Mouse (Mus musculus): Measurements from ENCODE around the gene Olfr1112. TPM values are rescaled to one million over a fixed set of nuclear protein-coding genes. Genes with fewer than 3 reads are reported as not detected.
"Not testable (repeated sequence)": the region's sequence is repeated elsewhere in the genome, so short reads cannot be mapped to it uniquely, and the experiment has no call there.

The Olfr1112 gene
- polyA plus RNA-seq (2014; fragmentation: Nextera tagmentation; extraction: Ambion mirVana) = not detected in 2 replicates

GRCm38 (mm10) chr2:87187498-87187897 lies at the start of gene Olfr1112:
TSS of gene Olfr1112 (plus strand) at chr2:87187798.
- no peaks in the 10 kb centered on the region for H3K27me3 ChIP-seq (ENCODE audit: insufficient read depth, low read length)
- H3K27ac ChIP-seq (ENCODE audit: low read depth) = no peak within 1 kb of the TSS
- DNase-seq (no peak), ATAC-seq (ENCODE audit: insufficient read depth) (no peak)
- no peaks in the 10 kb centered on the region for H3K4me1 ChIP-seq (ENCODE audit: insufficient read depth)
- H3K9me3 ChIP-seq (ENCODE audit: low read depth, low read length) = no peaks in the 10 kb centered on the region
- no peak for TF ChIP-seq CTCF (IDR thresholded peaks at IDR 0.05; ENCODE audit: low read depth)
- no peak within 1 kb of the TSS for H3K4me3 ChIP-seq (ENCODE audit: low read depth, low read length)
- no peak within 1 kb of the TSS for H3K9ac ChIP-seq
- no peaks in the 10 kb centered on the region for H3K36me3 ChIP-seq (ENCODE audit: insufficient read depth)
- no peak within 1 kb of the TSS for H3K4me2 ChIP-seq
- WGBS = 78% methylated on average over 1 of the region's 1 CpGs

GRCm38 (mm10) chr2:87140200-87140599 lies 47.4 kb upstream of the Olfr1112 start, which contains the start of gene Olfr1110:
TSS of gene Olfr1110 (minus strand) at chr2:87140300.
- H3K9ac ChIP-seq = no peak within 1 kb of the TSS
- H3K4me2 ChIP-seq = no peak within 1 kb of the TSS
- H3K4me1 ChIP-seq (ENCODE audit: insufficient read depth) = no peaks in the 10 kb centered on the region
- DNase-seq = no peak
- H3K4me3 ChIP-seq (ENCODE audit: low read depth, low read length) = no peak within 1 kb of the TSS
- no peak within 1 kb of the TSS for H3K27ac ChIP-seq (ENCODE audit: low read depth)
- ATAC-seq (ENCODE audit: insufficient read depth) = no peak
- WGBS = 77% methylated on average over 1 of the region's 1 CpGs
- H3K9me3 ChIP-seq (ENCODE audit: low read depth, low read length) = no peaks in the 10 kb centered on the region
- no peak for TF ChIP-seq CTCF (IDR thresholded peaks at IDR 0.05; ENCODE audit: low read depth)
- H3K27me3 ChIP-seq (ENCODE audit: insufficient read depth, low read length) = no peaks in the 10 kb centered on the region
- no peaks in the 10 kb centered on the region for H3K36me3 ChIP-seq (ENCODE audit: insufficient read depth)

- TF ChIP-seq CTCF (IDR thresholded peaks at IDR 0.05; ENCODE audit: low read depth) = no peak
- no peaks in the 10 kb centered on the region for H3K9me3 ChIP-seq (ENCODE audit: low read depth, low read length)
These were observed 35.1 kb upstream of the Olfr1112 start, which contains the start of gene Olfr1111 for GRCm38 (mm10) chr2:87152524-87152923. TSS of gene Olfr1111 (minus strand) at chr2:87152624.

GRCm38 (mm10) chr2:87167731-87168130 lies 19.9 kb upstream of the Olfr1112 start:
- not testable (repeated sequence) for H3K4me1 ChIP-seq (ENCODE audit: insufficient read depth); H3K27ac ChIP-seq (ENCODE audit: low read depth); H3K4me3 ChIP-seq (ENCODE audit: low read depth, low read length); DNase-seq; H3K36me3 ChIP-seq (ENCODE audit: insufficient read depth); H3K9me3 ChIP-seq (ENCODE audit: low read depth, low read length); H3K9ac ChIP-seq; H3K27me3 ChIP-seq (ENCODE audit: insufficient read depth, low read length); ATAC-seq (ENCODE audit: insufficient read depth); H3K4me2 ChIP-seq
- WGBS = 75% methylated on average over 2 of the region's 2 CpGs

More at GRCm38 (mm10) chr2:87152524-87152923, 35.1 kb upstream of the Olfr1112 start, which contains the start of gene Olfr1111:
- DNase-seq (no peak), ATAC-seq (ENCODE audit: insufficient read depth) (no peak)
- Histone ChIP-seq H3K27me3 (ENCODE audit: insufficient read depth, low read length) (no peaks in the 10 kb centered on the region), H3K9ac (no peak within 1 kb of the TSS), H3K4me3 (ENCODE audit: low read depth, low read length) (no peak within 1 kb of the TSS), H3K4me2 (no peak within 1 kb of the TSS), H3K4me1 (ENCODE audit: insufficient read depth) (no peaks in the 10 kb centered on the region), H3K27ac (ENCODE audit: low read depth) (no peak within 1 kb of the TSS), H3K36me3 (ENCODE audit: insufficient read depth) (no peaks in the 10 kb centered on the region)

GRCm38 (mm10) chr2:87208670-87209069 lies 21.1 kb downstream of the Olfr1112 start, which contains the start of gene Olfr1113:
TSS of gene Olfr1113 (plus strand) at chr2:87208970.
- Histone ChIP-seq H3K4me2 (no peak within 1 kb of the TSS), H3K27me3 (ENCODE audit: insufficient read depth, low read length) (no peaks in the 10 kb centered on the region)
- TF ChIP-seq CTCF (IDR thresholded peaks at IDR 0.05; ENCODE audit: low read depth) = no peak

More at GRCm38 (mm10) chr2:87208670-87209069, 21.1 kb downstream of the Olfr1112 start, which contains the start of gene Olfr1113:
- no peak within 1 kb of the TSS for H3K4me3 ChIP-seq (ENCODE audit: low read depth, low read length)
- no peak within 1 kb of the TSS for H3K9ac ChIP-seq
- H3K27ac ChIP-seq (ENCODE audit: low read depth) = no peak within 1 kb of the TSS
- no peaks in the 10 kb centered on the region for H3K36me3 ChIP-seq (ENCODE audit: insufficient read depth)
- H3K9me3 ChIP-seq (ENCODE audit: low read depth, low read length) = no peaks in the 10 kb centered on the region
- DNase-seq (no peak), ATAC-seq (ENCODE audit: insufficient read depth) (no peak)
- 77% methylated on average over 2 of the region's 2 CpGs for WGBS
- no peaks in the 10 kb centered on the region for H3K4me1 ChIP-seq (ENCODE audit: insufficient read depth)

Other genes with a start within 250 kb of the Olfr1112 start
- gene Olfr1099, start 227.1 kb upstream of the Olfr1112 start, polyA plus RNA-seq (2014; fragmentation: Nextera tagmentation; extraction: Ambion mirVana) = not detected in 2 replicates
- not detected in 2 replicates for gene Olfr1100, start 207.8 kb upstream of the Olfr1112 start, polyA plus RNA-seq (2014; fragmentation: Nextera tagmentation; extraction: Ambion mirVana)
- gene Olfr1101, start 196.6 kb upstream of the Olfr1112 start, polyA plus RNA-seq (2014; fragmentation: Nextera tagmentation; extraction: Ambion mirVana) = not detected in 2 replicates
- gene Olfr1102, start 189.4 kb upstream of the Olfr1112 start, polyA plus RNA-seq (2014; fragmentation: Nextera tagmentation; extraction: Ambion mirVana) = not detected in 2 replicates
- not detected in 2 replicates for gene Olfr1104, start 160.7 kb upstream of the Olfr1112 start, polyA plus RNA-seq (2014; fragmentation: Nextera tagmentation; extraction: Ambion mirVana)
- gene Olfr1105, start 151.3 kb upstream of the Olfr1112 start, polyA plus RNA-seq (2014; fragmentation: Nextera tagmentation; extraction: Ambion mirVana) = not detected in 2 replicates
- not detected in 2 replicates for gene Olfr1106, start 135.5 kb upstream of the Olfr1112 start, polyA plus RNA-seq (2014; fragmentation: Nextera tagmentation; extraction: Ambion mirVana)
- not detected in 2 replicates for gene Olfr1107, start 112.0 kb upstream of the Olfr1112 start, polyA plus RNA-seq (2014; fragmentation: Nextera tagmentation; extraction: Ambion mirVana)
- not detected in 2 replicates for gene Olfr1109, start 91.8 kb upstream of the Olfr1112 start, polyA plus RNA-seq (2014; fragmentation: Nextera tagmentation; extraction: Ambion mirVana)
- gene Olfr259, start 73.2 kb upstream of the Olfr1112 start, polyA plus RNA-seq (2014; fragmentation: Nextera tagmentation; extraction: Ambion mirVana) = not detected in 2 replicates
- gene Olfr1110, start 47.5 kb upstream of the Olfr1112 start, polyA plus RNA-seq (2014; fragmentation: Nextera tagmentation; extraction: Ambion mirVana) = not detected in 2 replicates
- not detected in 2 replicates for gene Olfr1111, start 35.2 kb upstream of the Olfr1112 start, polyA plus RNA-seq (2014; fragmentation: Nextera tagmentation; extraction: Ambion mirVana)
- gene Olfr1113, start 21.2 kb downstream of the Olfr1112 start, polyA plus RNA-seq (2014; fragmentation: Nextera tagmentation; extraction: Ambion mirVana) = not detected in 2 replicates
- not detected in 2 replicates for gene Olfr1115, start 60.2 kb downstream of the Olfr1112 start, polyA plus RNA-seq (2014; fragmentation: Nextera tagmentation; extraction: Ambion mirVana)
- gene Olfr1116, start 79.7 kb downstream of the Olfr1112 start, polyA plus RNA-seq (2014; fragmentation: Nextera tagmentation; extraction: Ambion mirVana) = not detected in 2 replicates
- not detected in 2 replicates for gene Olfr1118, start 119.8 kb downstream of the Olfr1112 start, polyA plus RNA-seq (2014; fragmentation: Nextera tagmentation; extraction: Ambion mirVana)
- not detected in 2 replicates for gene Olfr1120, start 167.0 kb downstream of the Olfr1112 start, polyA plus RNA-seq (2014; fragmentation: Nextera tagmentation; extraction: Ambion mirVana)
- not detected in 2 replicates for gene Olfr1121, start 182.1 kb downstream of the Olfr1112 start, polyA plus RNA-seq (2014; fragmentation: Nextera tagmentation; extraction: Ambion mirVana)
- not detected in 2 replicates for gene Olfr1122, start 198.1 kb downstream of the Olfr1112 start, polyA plus RNA-seq (2014; fragmentation: Nextera tagmentation; extraction: Ambion mirVana)
- not detected in 2 replicates for gene Olfr1123, start 228.8 kb downstream of the Olfr1112 start, polyA plus RNA-seq (2014; fragmentation: Nextera tagmentation; extraction: Ambion mirVana)
- not detected in 2 replicates for gene Olfr1124, start 242.5 kb downstream of the Olfr1112 start, polyA plus RNA-seq (2014; fragmentation: Nextera tagmentation; extraction: Ambion mirVana)

Data from lung, embryonic 14.5 days (tissue).